Mouse (Mus musculus) lung, postnatal 0 days (tissue): Measurements from ENCODE around the gene Vmn1r29.

Experiments used
- CTCF ChIP-seq: IDR thresholded peaks from 2 replicates; pipeline ENCODE4 v1.5.1; 2016; ENCODE audit warnings: antibody characterized with exemption, mild to moderate bottlenecking
- EP300 ChIP-seq: IDR thresholded peaks from 2 replicates; pipeline ENCODE4 v1.6.1; 2016; ENCODE audit warnings: antibody characterized with exemption, mild to moderate bottlenecking, control low read depth

DNA sequence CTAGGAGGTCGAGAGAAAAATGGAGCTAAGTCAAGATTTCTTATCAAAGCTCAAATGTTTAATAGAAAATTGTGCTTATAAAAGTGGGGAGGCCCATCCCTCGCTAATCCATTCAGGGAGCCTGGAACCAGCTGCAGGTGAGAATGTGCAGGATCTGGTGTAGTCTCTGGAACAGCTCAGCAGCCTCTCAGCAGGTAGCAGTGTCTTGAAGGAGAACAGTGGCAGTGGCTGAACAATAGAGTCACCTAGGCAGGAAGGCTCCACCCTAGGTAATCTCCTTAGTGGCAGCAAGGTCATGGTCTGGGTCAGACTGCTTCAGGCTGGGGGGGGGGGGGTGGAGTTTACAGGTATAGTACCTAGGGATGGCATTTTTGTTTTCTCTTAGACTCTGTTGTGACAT, 9.1 kb upstream of the Vmn1r29 start:
- no peak for TF ChIP-seq EP300
- TF ChIP-seq CTCF = no peak
